Mouse (Mus musculus): ENCODE results near the gene Rpl27. TPM values are rescaled to one million over a fixed set of nuclear protein-coding genes. Genes with fewer than 3 reads are reported as not detected.

Gene Rpl27
- polyA plus RNA-seq (2011; ENCODE audit: insufficient read length, low read depth, missing spikeins), result 668 and 702 TPM in 2 replicates

GRCm38 (mm10) chr11:101442127-101442693 is at the start of gene Rpl27:
Gene Rpl27, plus strand, starts transcription at chr11:101442298.
- Histone ChIP-seq H3K27ac (ENCODE audit: insufficient read depth, low read length) (peak within 1 kb of the TSS; percentile 45), H3K4me3 (ENCODE audit: insufficient read depth, low read length) (peak within 1 kb of the TSS; percentile 100), H3K4me1 (ENCODE audit: control insufficient read depth, insufficient read depth, low read length) (no peaks in the 10 kb centered on the region)
- TF ChIP-seq POLR2A (IDR thresholded peaks at IDR 0.05; ENCODE audit: low read depth, low read length) (peak; percentile 86), CTCF (IDR thresholded peaks at IDR 0.05; ENCODE audit: borderline replicate concordance, insufficient read depth, low read length) (peak; percentile 36; the same call in 1 of the 2 replicates)

DNA sequence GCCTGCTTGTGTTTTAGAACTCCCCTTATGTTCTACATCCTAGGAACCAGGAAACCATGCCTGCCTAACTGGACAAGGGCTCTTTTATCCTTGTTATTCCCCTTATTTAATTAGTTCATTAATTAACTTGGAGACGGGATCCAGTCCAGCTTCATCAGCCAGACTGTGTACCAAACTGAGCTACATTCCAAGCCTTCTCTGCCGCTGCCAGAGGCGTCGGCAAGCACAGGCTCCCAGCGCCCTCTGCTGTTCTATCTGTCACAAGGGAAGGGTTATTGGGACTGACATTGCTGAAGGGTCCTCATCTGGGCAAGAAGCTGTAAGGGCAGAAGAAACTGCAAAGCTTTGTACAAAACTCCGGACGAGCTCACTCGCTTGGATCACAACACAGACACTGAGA is 47.0 kb upstream of the Rpl27 start:
- Histone ChIP-seq H3K4me3 (ENCODE audit: insufficient read depth, low read length) (no peak overlapping the region), H3K4me1 (ENCODE audit: control insufficient read depth, insufficient read depth, low read length) (no peaks in the 10 kb centered on the region), H3K27ac (ENCODE audit: insufficient read depth, low read length) (no peak overlapping the region)
- TF ChIP-seq CTCF (IDR thresholded peaks at IDR 0.05; ENCODE audit: borderline replicate concordance, insufficient read depth, low read length) (peak; percentile 95), POLR2A (IDR thresholded peaks at IDR 0.05; ENCODE audit: low read depth, low read length) (no peak)

DNA sequence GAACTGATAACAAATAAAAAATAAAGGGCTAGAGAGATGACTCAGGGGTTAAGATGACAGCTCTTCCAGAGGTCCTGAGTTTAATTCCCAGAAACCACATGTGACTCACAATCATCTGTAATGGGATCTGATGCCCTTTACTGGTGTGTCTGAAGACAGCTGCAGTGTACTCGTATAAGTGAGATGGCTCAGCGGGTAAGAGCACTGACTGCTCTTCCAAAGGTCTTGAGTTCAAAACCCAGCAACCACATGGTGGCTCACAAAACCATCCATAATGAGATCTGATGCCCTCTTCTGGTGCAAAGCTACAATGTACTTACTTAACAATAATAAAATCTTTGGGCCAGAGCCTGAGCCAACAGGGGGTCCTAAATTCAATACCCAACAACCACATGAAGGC is 26.8 kb upstream of the Rpl27 start:
- no peak overlapping the region for H3K27ac ChIP-seq (ENCODE audit: insufficient read depth, low read length)
- TF ChIP-seq CTCF (IDR thresholded peaks at IDR 0.05; ENCODE audit: borderline replicate concordance, insufficient read depth, low read length) (no peak), POLR2A (IDR thresholded peaks at IDR 0.05; ENCODE audit: low read depth, low read length) (no peak)
- no peak overlapping the region for H3K4me3 ChIP-seq (ENCODE audit: insufficient read depth, low read length)
- no peaks in the 10 kb centered on the region for H3K4me1 ChIP-seq (ENCODE audit: control insufficient read depth, insufficient read depth, low read length)

- Histone ChIP-seq H3K27ac (ENCODE audit: insufficient read depth, low read length) (peak overlapping the region; percentile 14; the same call in 1 of the 2 replicates), H3K4me3 (ENCODE audit: insufficient read depth, low read length) (peak overlapping the region; percentile 96), H3K4me1 (ENCODE audit: control insufficient read depth, insufficient read depth, low read length) (no peaks in the 10 kb centered on the region)
- TF ChIP-seq POLR2A (IDR thresholded peaks at IDR 0.05; ENCODE audit: low read depth, low read length) (no peak), CTCF (IDR thresholded peaks at IDR 0.05; ENCODE audit: borderline replicate concordance, insufficient read depth, low read length) (no peak)
These were observed 25.5 kb upstream of the Rpl27 start for GRCm38 (mm10) chr11:101416433-101417100.

- no peaks in the 10 kb centered on the region for H3K4me1 ChIP-seq (ENCODE audit: control insufficient read depth, insufficient read depth, low read length)
- TF ChIP-seq CTCF (IDR thresholded peaks at IDR 0.05; ENCODE audit: borderline replicate concordance, insufficient read depth, low read length), result no peak
- peak; percentile 81 for TF ChIP-seq POLR2A (IDR thresholded peaks at IDR 0.05; ENCODE audit: low read depth, low read length)
- peak within 1 kb of the TSS; percentile 14; the same call in 1 of the 2 replicates for H3K27ac ChIP-seq (ENCODE audit: insufficient read depth, low read length)
- peak within 1 kb of the TSS; percentile 96 for H3K4me3 ChIP-seq (ENCODE audit: insufficient read depth, low read length)
These were observed 24.8 kb upstream of the Rpl27 start, which contains the start of gene Aarsd1 for GRCm38 (mm10) chr11:101417101-101417855. Gene Aarsd1, minus strand, starts transcription at chr11:101417615.

- TF ChIP-seq CTCF (IDR thresholded peaks at IDR 0.05; ENCODE audit: borderline replicate concordance, insufficient read depth, low read length) (no peak), POLR2A (IDR thresholded peaks at IDR 0.05; ENCODE audit: low read depth, low read length) (no peak)
- no peak overlapping the region for H3K4me3 ChIP-seq (ENCODE audit: insufficient read depth, low read length)
- H3K4me1 ChIP-seq (ENCODE audit: control insufficient read depth, insufficient read depth, low read length), result no peaks in the 10 kb centered on the region; the same call in 1 of the 2 replicates
- no peak overlapping the region for H3K27ac ChIP-seq (ENCODE audit: insufficient read depth, low read length)
These were observed 23.1 kb upstream of the Rpl27 start for GRCm38 (mm10) chr11:101418991-101419390.

- Histone ChIP-seq H3K4me3 (ENCODE audit: insufficient read depth, low read length) (no peak overlapping the region), H3K27ac (ENCODE audit: insufficient read depth, low read length) (no peak overlapping the region), H3K4me1 (ENCODE audit: control insufficient read depth, insufficient read depth, low read length) (no peaks in the 10 kb centered on the region; the same call in 1 of the 2 replicates)
- TF ChIP-seq CTCF (IDR thresholded peaks at IDR 0.05; ENCODE audit: borderline replicate concordance, insufficient read depth, low read length), result no peak
These were observed 22.5 kb upstream of the Rpl27 start for GRCm38 (mm10) chr11:101419610-101420009.

DNA sequence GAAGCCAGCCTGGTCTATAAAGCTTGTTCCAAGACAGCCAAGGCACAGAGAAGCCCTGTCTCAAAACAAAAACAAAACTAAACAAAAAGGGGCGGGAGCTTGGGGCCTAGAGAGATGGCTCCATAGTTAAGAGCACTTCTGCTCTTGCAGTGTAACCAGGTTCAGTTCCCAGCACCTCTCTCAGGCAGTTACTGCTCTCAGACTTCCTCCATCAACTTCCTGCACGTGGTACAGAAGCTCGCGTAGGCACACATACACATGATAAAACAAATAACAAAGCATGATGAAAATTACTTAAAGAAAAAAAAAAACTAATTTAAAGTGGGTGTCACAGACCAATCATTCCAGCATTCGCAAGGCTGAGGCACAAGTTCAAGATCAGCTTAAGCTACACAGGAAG is 21.9 kb upstream of the Rpl27 start:
- H3K4me3 ChIP-seq (ENCODE audit: insufficient read depth, low read length), result no peak overlapping the region
- TF ChIP-seq POLR2A (IDR thresholded peaks at IDR 0.05; ENCODE audit: low read depth, low read length) (no peak), CTCF (IDR thresholded peaks at IDR 0.05; ENCODE audit: borderline replicate concordance, insufficient read depth, low read length) (no peak)
- no peak overlapping the region for H3K27ac ChIP-seq (ENCODE audit: insufficient read depth, low read length)
- H3K4me1 ChIP-seq (ENCODE audit: control insufficient read depth, insufficient read depth, low read length), result no peaks in the 10 kb centered on the region; the same call in 1 of the 2 replicates

DNA sequence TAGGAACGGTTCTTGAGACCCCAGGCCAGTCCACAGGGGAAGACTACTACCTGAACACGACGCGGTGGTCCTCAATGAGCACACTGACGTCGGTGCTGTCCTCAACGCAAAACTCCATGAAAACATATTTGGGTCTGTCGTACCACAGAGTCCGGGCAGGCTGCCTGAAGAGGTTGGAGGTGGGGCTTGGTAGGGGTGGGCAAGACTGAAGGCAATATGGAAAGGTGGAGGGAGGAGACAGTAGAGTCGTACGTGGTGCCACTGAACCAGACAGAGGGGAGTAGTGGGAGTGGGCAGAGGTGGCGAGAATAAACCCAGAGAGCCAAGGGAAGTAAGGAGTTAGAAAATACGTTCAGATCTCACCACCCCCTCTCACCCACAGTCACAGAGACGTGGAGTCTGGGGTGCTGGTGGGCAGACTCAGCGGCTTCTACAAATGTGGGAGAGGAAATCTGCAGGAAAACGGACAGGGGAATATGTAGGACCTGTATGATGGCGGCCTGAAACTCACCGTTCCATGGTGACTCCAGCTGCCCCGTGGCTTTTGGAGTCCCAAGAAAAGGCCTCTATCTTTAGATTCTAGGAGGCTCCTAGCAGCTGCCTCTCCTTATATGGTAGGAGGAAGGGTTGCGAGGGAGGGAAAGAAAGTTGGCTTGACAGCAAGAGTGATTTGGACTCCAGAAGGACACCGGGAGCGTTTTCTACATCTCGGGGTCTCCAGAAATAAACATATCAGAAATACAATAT is 17.8 kb upstream of the Rpl27 start, which contains the start of gene Gm27029:
Gene Gm27029, minus strand, starts transcription at position 692 of the 747 bp plus-strand sequence.
- Histone ChIP-seq H3K27ac (ENCODE audit: insufficient read depth, low read length) (peak within 1 kb of the TSS; percentile 90), H3K4me3 (ENCODE audit: insufficient read depth, low read length) (peak within 1 kb of the TSS; percentile 81), H3K4me1 (ENCODE audit: control insufficient read depth, insufficient read depth, low read length) (peaks cover 2% of the 10 kb centered on the region; the same call in 1 of the 2 replicates)
- TF ChIP-seq POLR2A (IDR thresholded peaks at IDR 0.05; ENCODE audit: low read depth, low read length) (peak; percentile 64; the same call in 1 of the 2 replicates), CTCF (IDR thresholded peaks at IDR 0.05; ENCODE audit: borderline replicate concordance, insufficient read depth, low read length) (no peak)

Measured in embryonic fibroblast, embryonic 13.5 days (primary cell).